Mouse (Mus musculus) limb, embryonic 14.5 days (tissue): ENCODE data around the gene Ipo4. TPM values are rescaled to one million over a fixed set of nuclear protein-coding genes. Genes with fewer than 3 reads are reported as not detected.
A peak's percentile ranks its signal among the peaks of the same experiment; 100 is the strongest.

Experiments used
- ATAC-seq: fragments of 200-750 bp; cut with Nextera tagmentation; 2 replicates; pipeline ENCODE4 v1.8.0; 2017; ENCODE audit warnings: low read depth, moderate number of reproducible peaks, moderate TSS enrichment; ENCODE audit not compliant: low FRiP score
- DNase-seq: peaks from one replicate; pipeline ENCODE4 v3.0.0-alpha.2; 2015; ENCODE audit warnings: low spot score
- H3K27ac ChIP-seq: fragments of 300-500 bp; sonication (generic); replicated peaks from 2 replicates; pipeline ENCODE4 v1.5.1; 2014; ENCODE audit warnings: low read depth, mild to moderate bottlenecking, low read length, moderate library complexity, mixed read lengths
- H3K27me3 ChIP-seq: fragments of 300-500 bp; sonication (generic); 2 replicates; pipeline ENCODE4 v1.6.1; 2014; ENCODE audit warnings: low read length, mixed read lengths; ENCODE audit not compliant: control insufficient read depth, insufficient read depth
- H3K36me3 ChIP-seq: fragments of 300-500 bp; sonication (generic); 2 replicates; pipeline ENCODE4 v1.6.1; 2014; ENCODE audit warnings: mild to moderate bottlenecking, low read length, moderate library complexity, mixed read lengths; ENCODE audit not compliant: control insufficient read depth, insufficient read depth
- H3K4me1 ChIP-seq: fragments of 300-500 bp; sonication (generic); 2 replicates; pipeline ENCODE4 v1.6.1; 2014; ENCODE audit warnings: antibody characterized with exemption, low read length, mixed read lengths; ENCODE audit not compliant: control insufficient read depth, insufficient read depth
- H3K4me2 ChIP-seq: fragments of 300-500 bp; sonication (generic); replicated peaks from 2 replicates; pipeline ENCODE4 v1.6.1; 2014; ENCODE audit warnings: low read depth, mild to moderate bottlenecking, low read length, moderate library complexity; ENCODE audit not compliant: severe bottlenecking
- H3K4me3 ChIP-seq: fragments of 300-500 bp; sonication (generic); replicated peaks from 2 replicates; pipeline ENCODE4 v1.5.1; 2014; ENCODE audit warnings: low read length
- H3K9ac ChIP-seq: fragments of 300-500 bp; sonication (generic); 2 replicates; pipeline ENCODE4 v1.6.1; 2014; ENCODE audit warnings: mild to moderate bottlenecking, low read depth, low read length, moderate library complexity; ENCODE audit not compliant: severe bottlenecking
- H3K9me3 ChIP-seq: fragments of 300-500 bp; sonication (generic); 2 replicates; pipeline ENCODE4 v1.6.1; 2016; ENCODE audit warnings: low read length; ENCODE audit not compliant: control insufficient read depth
- POLR2A ChIP-seq: fragments of 200-500 bp; IDR thresholded peaks from 2 replicates; pipeline ENCODE4 v1.8.0; 2012; ENCODE audit warnings: inconsistent platforms, mild to moderate bottlenecking, moderate library complexity, borderline replicate concordance; ENCODE audit not compliant: insufficient read depth, insufficient read length; ENCODE audit errors: extremely low read depth
- WGBS: fragments of 180-500 bp; shearing (Covaris S2); extraction: QIAGEN DNeasy Blood & Tissue Kit; methylation state at CpG from one replicate; pipeline ENCODE4 v1.1.7; 2014; 5-methylcytosine and 5-hydroxymethylcytosine counted together
- polyA plus RNA-seq, 2 experiments: library from polyadenylated mRNA; depleted of rRNA in 1 of 2; stranded (reverse) in 1 of 2; unstranded in 1 of 2; fragments of >200 nt; fragmentation: Nextera tagmentation in 1 of 2; extraction: Ambion mirVana in 1 of 2; gene quantifications; 2 replicates each; pipeline versions ENCODE4 v1.2.1 to v1.2.3; 2012 to 2014

Ipo4 gene
- polyA plus RNA-seq, 2 experiments, result 131 to 185 TPM

DNA sequence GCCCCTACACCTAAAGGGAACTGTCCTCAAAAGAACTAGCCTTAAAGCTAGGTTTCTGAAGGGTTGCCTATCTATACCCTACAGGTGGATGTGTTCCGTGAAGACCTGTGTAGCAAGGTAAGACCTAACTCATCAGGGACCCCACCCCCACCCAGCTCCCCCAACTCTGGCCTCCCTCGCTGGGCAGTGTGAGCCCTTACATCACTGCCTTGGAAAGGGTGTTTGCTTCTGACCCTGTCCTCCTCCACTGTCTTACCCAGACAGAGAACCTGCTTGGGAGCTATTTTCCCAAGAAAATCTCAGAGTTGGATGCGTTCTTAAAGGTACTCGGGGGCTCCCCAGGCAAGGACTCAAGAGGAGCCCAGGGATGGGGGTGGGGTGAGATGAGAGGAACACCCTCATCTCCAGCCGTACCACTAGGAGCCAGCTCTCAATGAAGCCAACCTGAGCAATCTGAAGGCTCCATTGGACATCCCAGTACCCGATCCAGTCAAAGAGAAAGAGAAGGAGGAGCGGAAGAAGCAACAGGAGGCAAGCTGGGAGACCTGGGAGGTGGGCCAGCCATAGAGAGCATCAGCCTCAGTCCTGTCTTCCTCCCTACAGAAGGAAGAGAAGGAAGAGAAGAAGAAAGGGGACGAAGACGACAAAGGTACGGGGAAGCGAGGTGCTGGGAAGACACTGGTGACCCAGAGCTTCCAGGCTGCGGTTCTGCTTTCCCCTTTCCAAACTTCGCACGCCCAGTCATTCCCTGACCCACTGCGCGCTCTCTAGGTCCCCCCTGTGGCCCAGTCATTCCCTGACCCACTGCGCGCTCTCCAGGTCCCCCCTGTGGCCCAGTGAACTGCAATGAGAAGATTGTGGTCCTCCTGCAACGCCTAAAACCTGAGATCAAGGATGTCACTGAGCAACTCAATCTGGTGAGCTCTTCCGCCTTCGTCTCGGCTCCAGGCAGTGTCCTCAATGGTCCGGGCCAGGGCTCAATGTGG is 56.0 kb downstream of the Ipo4 start:
- ATAC-seq (no peak), DNase-seq (no peak)
- Histone ChIP-seq H3K27ac (no peak overlapping the region), H3K36me3 (peaks cover 19% of the 10 kb centered on the region), H3K9ac (no peak overlapping the region), H3K27me3 (no peaks in the 10 kb centered on the region), H3K4me2 (no peak overlapping the region), H3K4me1 (peaks cover 9% of the 10 kb centered on the region), H3K4me3 (no peak overlapping the region), H3K9me3 (no peaks in the 10 kb centered on the region)
- no peak for TF ChIP-seq POLR2A
- WGBS, result 80% methylated on average over 23 of the region's 23 CpGs

DNA sequence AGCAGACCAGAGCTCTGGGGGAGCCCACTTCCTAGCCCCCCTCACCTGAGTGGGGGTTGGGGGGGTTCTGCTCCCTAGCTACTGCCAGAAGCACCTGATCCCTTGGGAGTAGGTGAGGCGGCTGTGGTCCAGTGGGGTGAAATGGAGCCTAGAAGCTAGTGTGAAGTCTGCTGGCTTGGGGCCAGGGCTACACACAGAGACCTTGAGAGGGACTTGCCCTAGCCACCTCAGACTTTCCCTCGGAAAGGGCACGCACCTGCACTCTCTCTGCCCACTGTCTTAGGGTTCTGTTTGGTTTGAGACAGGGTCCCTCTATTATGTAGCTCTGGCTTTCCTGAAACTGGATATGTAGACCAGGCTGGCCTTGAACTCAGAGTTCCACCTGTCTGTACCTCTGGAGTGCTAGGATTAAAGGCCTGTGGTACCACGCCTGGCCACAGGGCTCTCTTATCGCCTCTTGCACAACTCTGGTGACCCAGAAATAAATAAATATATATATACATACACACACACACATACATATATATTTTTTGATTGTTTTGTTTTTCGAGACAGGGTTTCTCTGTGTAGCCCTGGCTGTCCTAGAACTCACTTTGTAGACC is 57.0 kb downstream of the Ipo4 start:
- peak; percentile 14 for ATAC-seq
- H3K27ac ChIP-seq, result peak overlapping the region; percentile 69; the same call in 1 of the 2 replicates
- 23% methylated on average over 6 of the region's 6 CpGs for WGBS
- H3K36me3 ChIP-seq, result peaks cover 19% of the 10 kb centered on the region
- no peaks in the 10 kb centered on the region for H3K27me3 ChIP-seq
- TF ChIP-seq POLR2A, result no peak
- peak overlapping the region; percentile 78 for H3K4me3 ChIP-seq
- no peaks in the 10 kb centered on the region for H3K9me3 ChIP-seq
- no peak for DNase-seq
- peak overlapping the region; percentile 84 for H3K4me2 ChIP-seq
- peak overlapping the region; percentile 79 for H3K9ac ChIP-seq
- H3K4me1 ChIP-seq, result peaks cover 9% of the 10 kb centered on the region

DNA sequence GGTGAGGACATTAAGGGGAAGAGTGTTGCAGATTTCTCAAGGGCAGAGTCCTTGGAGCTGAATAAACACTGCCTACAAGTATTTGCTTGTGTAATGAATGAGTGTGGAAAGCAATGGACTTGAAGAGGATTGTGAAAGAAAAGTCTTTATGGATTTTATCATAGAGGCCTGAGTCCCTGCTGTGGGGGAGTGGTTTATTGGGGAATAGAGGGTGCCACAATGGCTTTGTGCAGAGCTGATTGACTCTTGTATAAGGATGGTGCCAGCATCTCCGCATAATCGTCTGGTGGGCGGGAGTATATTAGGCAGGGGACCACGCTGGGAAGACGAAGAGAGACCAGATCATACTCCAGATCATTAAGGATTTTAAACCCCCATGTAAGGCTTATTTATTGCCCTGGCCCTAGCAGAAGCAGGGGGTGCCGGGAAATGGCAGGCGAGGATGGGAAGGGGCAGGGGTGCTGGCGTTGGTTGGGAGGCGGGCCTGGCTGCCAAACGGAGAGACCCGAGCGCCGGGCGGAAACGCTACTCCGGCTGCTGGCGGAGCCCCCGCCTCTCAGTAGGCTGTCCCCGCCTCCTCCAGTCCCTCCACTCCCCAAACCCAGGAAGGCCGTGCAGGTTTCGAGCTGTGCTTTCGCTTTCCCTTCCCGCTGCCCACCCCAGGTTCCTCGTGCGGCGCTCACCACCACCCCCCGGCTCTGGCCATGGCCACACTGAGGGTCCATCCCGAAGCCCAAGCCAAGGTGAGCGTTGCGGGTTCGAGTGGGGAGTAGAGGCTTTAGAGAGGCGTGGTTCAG is 57.7 kb downstream of the Ipo4 start, which contains the start of gene Psme1:
Gene Psme1, plus strand, starts transcription at position 253 of the 797 bp plus-strand sequence.
- H3K27me3 ChIP-seq, result no peaks in the 10 kb centered on the region
- peak within 1 kb of the TSS; percentile 79 for H3K9ac ChIP-seq
- 1% methylated on average over 29 of the region's 32 CpGs for WGBS
- H3K9me3 ChIP-seq, result no peaks in the 10 kb centered on the region
- peaks cover 19% of the 10 kb centered on the region for H3K36me3 ChIP-seq
- DNase-seq (peak; percentile 91), ATAC-seq (peak; percentile 88)
- H3K4me3 ChIP-seq, result peak within 1 kb of the TSS; percentile 78
- H3K4me1 ChIP-seq, result peaks cover 9% of the 10 kb centered on the region
- peak within 1 kb of the TSS; percentile 69; the same call in 1 of the 2 replicates for H3K27ac ChIP-seq
- H3K4me2 ChIP-seq, result peak within 1 kb of the TSS; percentile 84
- 0 out of 2 replicates have a peak, but pooled peaks have one; percentile 12 for TF ChIP-seq POLR2A

DNA sequence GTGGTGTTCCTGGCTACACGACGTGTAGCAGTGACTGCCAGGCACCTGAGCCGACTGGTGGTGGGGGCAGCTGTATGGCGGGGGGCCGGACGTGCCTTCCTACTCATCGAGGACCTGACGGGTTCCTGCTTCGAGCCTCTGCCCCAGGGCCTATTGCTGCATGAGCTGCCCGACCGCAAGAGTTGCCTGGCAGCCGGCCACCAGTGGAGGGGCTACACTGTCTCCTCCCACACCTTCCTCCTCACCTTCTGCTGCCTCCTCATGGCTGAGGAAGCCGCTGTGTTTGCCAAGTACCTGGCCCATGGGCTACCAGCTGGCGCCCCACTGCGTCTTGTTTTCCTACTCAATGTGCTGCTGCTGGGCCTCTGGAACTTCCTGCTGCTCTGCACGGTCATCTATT is 59.4 kb downstream of the Ipo4 start:
- peaks cover 10% of the 10 kb centered on the region; the same call in 1 of the 2 replicates for H3K36me3 ChIP-seq
- no peak for ATAC-seq
- H3K27ac ChIP-seq, result no peak overlapping the region
- 0 out of 2 replicates have a peak overlapping the region, but pooled peaks have one; percentile 7 for H3K4me3 ChIP-seq
- H3K4me2 ChIP-seq, result no peak overlapping the region
- no peaks in the 10 kb centered on the region for H3K9me3 ChIP-seq
- WGBS, result 80% methylated on average over 16 of the region's 16 CpGs
- peaks cover 9% of the 10 kb centered on the region for H3K4me1 ChIP-seq
- no peaks in the 10 kb centered on the region for H3K27me3 ChIP-seq
- no peak overlapping the region for H3K9ac ChIP-seq
- no peak for TF ChIP-seq POLR2A
- no peak for DNase-seq
